Mouse (Mus musculus): ENCODE data around the gene Akap1.

GRCm38 (mm10) chr11:88909388-88910036 is 45.1 kb upstream of the Akap1 start:
- TF ChIP-seq CTCF (IDR thresholded peaks at IDR 0.05; ENCODE audit: low read depth), result no peak
- TF ChIP-seq EP300 (IDR thresholded peaks at IDR 0.05; ENCODE audit: low read depth), result no peak

Data from liver, embryonic 14.5 days (tissue).